Mouse (Mus musculus) intestine, postnatal 0 days (tissue): ENCODE data around the gene Slc47a2. TPM values are rescaled to one million over a fixed set of nuclear protein-coding genes. Genes with fewer than 3 reads are reported as not detected.

Experiments used
- ATAC-seq: fragments of 200-750 bp; cut with Nextera tagmentation; 2 replicates; pipeline ENCODE4 v1.8.0; 2017; ENCODE audit warnings: mild to moderate bottlenecking, moderate TSS enrichment, moderate library complexity
- H3K27ac ChIP-seq: fragments of 300-500 bp; sonication (generic); 2 replicates; pipeline ENCODE4 v1.5.1; 2014; ENCODE audit warnings: mild to moderate bottlenecking, low read depth, low read length, moderate library complexity
- H3K27me3 ChIP-seq: fragments of 300-500 bp; sonication (generic); replicated peaks from 2 replicates; pipeline ENCODE4 v1.6.1; 2014; ENCODE audit warnings: low read length, mixed read lengths; ENCODE audit not compliant: control insufficient read depth, insufficient read depth
- H3K36me3 ChIP-seq: fragments of 300-500 bp; sonication (generic); 2 replicates; pipeline ENCODE4 v1.6.1; 2014; ENCODE audit warnings: mild to moderate bottlenecking, moderate library complexity; ENCODE audit not compliant: control insufficient read depth, insufficient read depth
- H3K4me1 ChIP-seq: fragments of 300-500 bp; sonication (generic); replicated peaks from 2 replicates; pipeline ENCODE4 v1.6.1; 2014; ENCODE audit warnings: antibody characterized with exemption, low read length, mixed read lengths; ENCODE audit not compliant: control insufficient read depth, insufficient read depth
- H3K4me2 ChIP-seq: fragments of 300-500 bp; sonication (generic); replicated peaks from 2 replicates; pipeline ENCODE4 v1.6.1; 2014; ENCODE audit warnings: low read depth, mild to moderate bottlenecking, moderate library complexity
- H3K4me3 ChIP-seq: fragments of 300-500 bp; sonication (generic); 2 replicates; pipeline ENCODE4 v1.5.1; 2014; ENCODE audit warnings: low read depth, low read length
- H3K9ac ChIP-seq: fragments of 300-500 bp; sonication (generic); 2 replicates; pipeline ENCODE4 v1.6.1; 2014; ENCODE audit warnings: mild to moderate bottlenecking, low read depth, low read length
- H3K9me3 ChIP-seq: fragments of 300-500 bp; sonication (generic); 2 replicates; pipeline ENCODE4 v1.6.1; 2016; ENCODE audit warnings: mixed run types; ENCODE audit not compliant: control insufficient read depth
- CTCF ChIP-seq: sonication (generic); IDR thresholded peaks from 2 replicates; pipeline ENCODE4 v1.5.1; 2016; ENCODE audit warnings: low read depth, mild to moderate bottlenecking, control low read depth, antibody characterized with exemption, moderate library complexity
- WGBS: fragments of 180-500 bp; shearing (Covaris S2); extraction: QIAGEN DNeasy Blood & Tissue Kit; methylation state at CpG from one replicate; pipeline ENCODE4 v1.1.7; 2014; 5-methylcytosine and 5-hydroxymethylcytosine counted together
- polyA plus RNA-seq: library from polyadenylated mRNA; unstranded; fragments of >200 nt; fragmentation: Nextera tagmentation; extraction: Ambion mirVana; gene quantifications from 2 replicates; pipeline ENCODE4 v1.2.1, GENCODE M21; 2015

The Slc47a2 gene
- not detected in 2 replicates for polyA plus RNA-seq

- peak; percentile 64 for TF ChIP-seq CTCF
- H3K27ac ChIP-seq = no peak within 1 kb of the TSS
- peaks cover 24% of the 10 kb centered on the region for H3K27me3 ChIP-seq
- peak within 1 kb of the TSS; percentile 36 for H3K4me3 ChIP-seq
- no peak within 1 kb of the TSS for H3K9ac ChIP-seq
- H3K4me2 ChIP-seq = peak within 1 kb of the TSS; percentile 67
- WGBS = 6% methylated on average over 61 of the region's 61 CpGs
- peaks cover 7% of the 10 kb centered on the region; the same call in 1 of the 2 replicates for H3K4me1 ChIP-seq
- ATAC-seq = peak; percentile 16; the same call in 1 of the 2 replicates
- H3K9me3 ChIP-seq = no peaks in the 10 kb centered on the region
- H3K36me3 ChIP-seq = no peaks in the 10 kb centered on the region
These were observed at the start of gene Slc47a2 for GRCm38 (mm10) chr11:61342505-61343420. Gene Slc47a2 (minus strand): TSS chr11:61342860.

- 49% methylated on average over 4 of the region's 4 CpGs for WGBS
- no peaks in the 10 kb centered on the region for H3K9me3 ChIP-seq
- no peaks in the 10 kb centered on the region for H3K27me3 ChIP-seq
- TF ChIP-seq CTCF = no peak
- H3K27ac ChIP-seq = no peak overlapping the region
- no peaks in the 10 kb centered on the region for H3K36me3 ChIP-seq
- no peak overlapping the region for H3K9ac ChIP-seq
- no peak overlapping the region for H3K4me3 ChIP-seq
- H3K4me2 ChIP-seq = no peak overlapping the region
- no peaks in the 10 kb centered on the region for H3K4me1 ChIP-seq
- ATAC-seq = no peak
These were observed 46.3 kb upstream of the Slc47a2 start for GRCm38 (mm10) chr11:61388936-61389335.

GRCm38 (mm10) chr11:61388012-61388411 lies 45.4 kb upstream of the Slc47a2 start:
- Histone ChIP-seq H3K27ac (no peak overlapping the region), H3K4me2 (no peak overlapping the region), H3K9ac (no peak overlapping the region), H3K36me3 (no peaks in the 10 kb centered on the region), H3K4me1 (no peaks in the 10 kb centered on the region), H3K9me3 (no peaks in the 10 kb centered on the region), H3K4me3 (no peak overlapping the region), H3K27me3 (no peaks in the 10 kb centered on the region)
- TF ChIP-seq CTCF = peak; percentile 76
- ATAC-seq = no peak
- 67% methylated on average over 6 of the region's 6 CpGs for WGBS

- ATAC-seq = no peak
- H3K4me2 ChIP-seq = no peak overlapping the region
- H3K4me3 ChIP-seq = no peak overlapping the region
- H3K9me3 ChIP-seq = no peaks in the 10 kb centered on the region
- H3K36me3 ChIP-seq = no peaks in the 10 kb centered on the region
- H3K4me1 ChIP-seq = no peaks in the 10 kb centered on the region
- no peak overlapping the region for H3K9ac ChIP-seq
- H3K27ac ChIP-seq = no peak overlapping the region
- no peaks in the 10 kb centered on the region for H3K27me3 ChIP-seq
- no peak for TF ChIP-seq CTCF
- 76% methylated on average over 6 of the region's 6 CpGs for WGBS
These were observed 44.6 kb upstream of the Slc47a2 start for GRCm38 (mm10) chr11:61387233-61387632.

GRCm38 (mm10) chr11:61385725-61386124 lies 43.1 kb upstream of the Slc47a2 start:
- Histone ChIP-seq H3K36me3 (no peaks in the 10 kb centered on the region), H3K9ac (no peak overlapping the region), H3K27me3 (no peaks in the 10 kb centered on the region), H3K4me1 (no peaks in the 10 kb centered on the region), H3K4me3 (no peak overlapping the region), H3K9me3 (no peaks in the 10 kb centered on the region), H3K4me2 (no peak overlapping the region), H3K27ac (no peak overlapping the region)
- WGBS = 72% methylated on average over 4 of the region's 4 CpGs
- ATAC-seq = no peak
- no peak for TF ChIP-seq CTCF

GRCm38 (mm10) chr11:61381272-61381671 lies 38.6 kb upstream of the Slc47a2 start:
- no peak overlapping the region for H3K27ac ChIP-seq
- H3K36me3 ChIP-seq = no peaks in the 10 kb centered on the region
- peaks cover 11% of the 10 kb centered on the region; the same call in 1 of the 2 replicates for H3K27me3 ChIP-seq
- no peak overlapping the region for H3K4me3 ChIP-seq
- no peak overlapping the region for H3K4me2 ChIP-seq
- H3K9ac ChIP-seq = no peak overlapping the region
- no peaks in the 10 kb centered on the region for H3K9me3 ChIP-seq
- ATAC-seq = no peak
- TF ChIP-seq CTCF = no peak
- WGBS = 90% methylated on average over 1 of the region's 1 CpGs
- H3K4me1 ChIP-seq = 0 out of 2 replicates have a peak, but pooled peaks cover 4% of the 10 kb centered on the region
